Mouse (Mus musculus): ENCODE data around the gene Nrxn2.

- no peak for TF ChIP-seq CTCF (IDR thresholded peaks at IDR 0.05; ENCODE audit: borderline replicate concordance, insufficient read depth, low read length)
- no peak for TF ChIP-seq POLR2A (IDR thresholded peaks at IDR 0.05; ENCODE audit: low read depth, low read length)
These were observed 27.4 kb downstream of the Nrxn2 start for GRCm38 (mm10) chr19:6445761-6446423.

All from embryonic fibroblast, embryonic 13.5 days (primary cell).